Mouse (Mus musculus) layer of hippocampus, postnatal 14 days (tissue): Measurements from ENCODE around the gene Jazf1. TPM values are rescaled to one million over a fixed set of nuclear protein-coding genes. Genes with fewer than 3 reads are reported as not detected.

Experiments used
- DNase-seq, 2 experiments: peaks; one replicate each; pipeline ENCODE4 v3.0.0; 2021 to 2022; ENCODE audit warnings: low spot score in 2 of 2, mixed read lengths in 1 of 2
- total RNA-seq, 2 experiments: library from RNA; stranded (reverse); gene quantifications; 2 replicates each; pipeline ENCODE4 v1.2.3; 2021

Jazf1 gene
- total RNA-seq, 2 experiments from 2014 or later: 55.1 to 56.9 TPM

GRCm38 (mm10) chr6:52817203-52817874, 251.1 kb downstream of the Jazf1 start:
- DNase-seq: no peak

GRCm38 (mm10) chr6:52805237-52805856, 263.1 kb downstream of the Jazf1 start:
- DNase-seq: no peak

- no peak for DNase-seq
These were observed 266.2 kb downstream of the Jazf1 start for GRCm38 (mm10) chr6:52802181-52802580.

GRCm38 (mm10) chr6:52797252-52797800, 271.1 kb downstream of the Jazf1 start:
- DNase-seq: no peak

- peak in 1 of 2 experiments; percentile 24 for DNase-seq
These were observed 271.7 kb downstream of the Jazf1 start for GRCm38 (mm10) chr6:52796691-52797090.

- peak in 1 of 2 experiments; percentile 26 for DNase-seq
These were observed 272.3 kb downstream of the Jazf1 start for GRCm38 (mm10) chr6:52796035-52796598.

GRCm38 (mm10) chr6:52795029-52795841, 273.2 kb downstream of the Jazf1 start:
- DNase-seq: peak in 1 of 2 experiments; percentile 50

- no peak for DNase-seq
These were observed 276.0 kb downstream of the Jazf1 start for GRCm38 (mm10) chr6:52792455-52792854.

GRCm38 (mm10) chr6:52790781-52791180, 277.6 kb downstream of the Jazf1 start:
- no peak for DNase-seq

- no peak for DNase-seq
These were observed 278.1 kb downstream of the Jazf1 start for GRCm38 (mm10) chr6:52790316-52790715.

- DNase-seq: no peak
These were observed 288.9 kb downstream of the Jazf1 start for GRCm38 (mm10) chr6:52779546-52779945.

GRCm38 (mm10) chr6:52778523-52778922, 289.9 kb downstream of the Jazf1 start:
- no peak for DNase-seq

- no peak for DNase-seq
These were observed 291.4 kb downstream of the Jazf1 start for GRCm38 (mm10) chr6:52777034-52777433.

- no peak for DNase-seq
These were observed 292.5 kb downstream of the Jazf1 start for GRCm38 (mm10) chr6:52775956-52776355.

- no peak for DNase-seq
These were observed 293.1 kb downstream of the Jazf1 start for GRCm38 (mm10) chr6:52775350-52775749.

- DNase-seq: no peak
These were observed 295.3 kb downstream of the Jazf1 start for GRCm38 (mm10) chr6:52773132-52773531.

GRCm38 (mm10) chr6:52770789-52771188, 297.6 kb downstream of the Jazf1 start:
- DNase-seq: no peak

GRCm38 (mm10) chr6:52765206-52765605, 303.2 kb downstream of the Jazf1 start:
- DNase-seq: no peak

- DNase-seq: no peak
These were observed 315.6 kb downstream of the Jazf1 start for GRCm38 (mm10) chr6:52752832-52753231.

- DNase-seq: no peak
These were observed 333.8 kb downstream of the Jazf1 start for GRCm38 (mm10) chr6:52734630-52735029.

- no peak for DNase-seq
These were observed 338.1 kb downstream of the Jazf1 start for GRCm38 (mm10) chr6:52730338-52730737.
